Mouse (Mus musculus): ENCODE measurements around the gene Slc30a2. TPM values are rescaled to one million over a fixed set of nuclear protein-coding genes. Genes with fewer than 3 reads are reported as not detected.
A peak's percentile ranks its signal among the peaks of the same experiment; 100 is the strongest.

Gene Slc30a2
- total RNA-seq, 2 experiments from 2014 or later, result 5.4 to 12.7 TPM

DNA sequence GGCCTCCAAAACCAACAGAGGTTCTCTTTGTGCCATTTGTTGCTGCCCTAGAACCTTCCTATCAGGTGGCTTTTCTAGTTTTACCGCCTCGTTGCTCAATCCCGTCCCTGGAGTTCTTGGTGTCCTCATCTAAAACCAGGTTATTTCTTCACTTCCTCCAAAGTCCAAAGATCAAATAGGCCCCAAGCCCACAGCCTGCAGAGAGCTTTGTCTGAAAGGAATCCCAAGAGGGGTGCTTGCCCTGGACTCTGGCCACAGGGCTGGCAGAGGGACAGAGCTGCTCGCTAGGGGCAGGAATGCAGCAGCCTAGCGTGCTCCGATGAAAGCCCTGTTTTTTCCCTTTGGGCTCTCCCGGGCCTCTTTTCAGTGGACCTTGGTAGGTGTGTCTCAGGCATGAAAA is 54.1 kb downstream of the Slc30a2 start:
- DNase-seq (ENCODE audit: low spot score), result peak; percentile 71

DNA sequence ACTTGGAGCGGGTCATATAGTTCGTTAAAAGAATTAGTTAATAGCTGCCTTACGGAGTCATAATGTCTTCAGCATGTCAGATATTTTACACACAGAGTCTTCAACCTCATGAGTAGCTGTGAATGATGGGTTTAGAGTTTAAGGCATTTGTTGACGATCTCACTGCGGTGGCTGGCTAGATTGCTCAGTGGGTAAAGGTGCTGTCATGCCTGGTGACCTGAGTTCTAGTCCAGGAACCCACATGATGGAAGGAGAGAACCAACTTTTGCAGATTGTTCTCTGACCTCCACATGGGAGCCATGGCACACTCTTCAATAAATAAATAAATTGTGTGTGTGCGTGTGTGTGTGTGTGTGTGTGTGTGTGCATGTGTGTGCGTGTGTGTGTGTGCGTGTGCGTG is 54.8 kb downstream of the Slc30a2 start:
- DNase-seq (ENCODE audit: low spot score), result no peak

DNA sequence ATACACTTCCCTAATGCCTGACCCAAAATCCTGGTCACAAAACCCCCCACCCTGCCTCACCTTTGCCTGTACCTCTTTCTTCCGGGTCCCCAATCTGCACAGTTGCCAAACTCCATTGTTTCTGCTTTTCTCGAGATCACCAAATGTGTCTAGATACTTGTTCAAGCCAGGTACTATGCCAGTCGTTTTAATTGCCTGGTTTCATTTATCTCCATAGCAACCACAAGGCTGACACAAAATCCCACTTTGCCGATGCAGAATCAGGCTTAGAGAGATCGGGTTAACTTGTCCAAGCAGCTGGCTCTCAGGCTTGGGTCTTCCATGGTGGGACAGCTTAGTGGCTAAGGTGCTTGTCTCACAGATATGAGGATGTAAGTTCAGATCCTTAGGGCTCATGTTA is 57.2 kb downstream of the Slc30a2 start:
- DNase-seq (ENCODE audit: low spot score), result no peak

DNA sequence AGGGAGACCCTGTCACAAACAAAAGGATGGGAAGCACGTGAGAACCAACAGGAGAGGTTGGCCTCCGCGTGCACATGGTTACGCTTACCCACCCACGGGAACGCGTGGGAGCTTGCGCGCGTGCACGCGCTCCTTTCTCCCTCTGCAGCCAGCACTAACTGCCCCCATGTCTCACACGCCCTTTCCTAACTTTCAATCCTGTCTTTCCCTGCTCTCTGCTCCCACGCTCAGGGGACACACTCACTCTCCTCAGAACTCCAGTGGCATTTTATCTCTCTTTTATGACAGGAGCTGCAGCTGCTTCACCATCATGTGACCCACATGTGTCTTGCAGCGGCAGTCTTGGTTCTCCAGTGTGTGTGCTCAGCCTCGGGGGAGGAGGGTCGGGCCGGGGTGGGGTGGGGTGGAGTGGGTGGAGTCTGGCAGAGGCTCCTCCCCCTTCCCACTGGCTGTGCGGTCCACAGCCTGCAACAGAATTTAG is 58.2 kb downstream of the Slc30a2 start:
- DNase-seq (ENCODE audit: low spot score), result peak; percentile 43

DNA sequence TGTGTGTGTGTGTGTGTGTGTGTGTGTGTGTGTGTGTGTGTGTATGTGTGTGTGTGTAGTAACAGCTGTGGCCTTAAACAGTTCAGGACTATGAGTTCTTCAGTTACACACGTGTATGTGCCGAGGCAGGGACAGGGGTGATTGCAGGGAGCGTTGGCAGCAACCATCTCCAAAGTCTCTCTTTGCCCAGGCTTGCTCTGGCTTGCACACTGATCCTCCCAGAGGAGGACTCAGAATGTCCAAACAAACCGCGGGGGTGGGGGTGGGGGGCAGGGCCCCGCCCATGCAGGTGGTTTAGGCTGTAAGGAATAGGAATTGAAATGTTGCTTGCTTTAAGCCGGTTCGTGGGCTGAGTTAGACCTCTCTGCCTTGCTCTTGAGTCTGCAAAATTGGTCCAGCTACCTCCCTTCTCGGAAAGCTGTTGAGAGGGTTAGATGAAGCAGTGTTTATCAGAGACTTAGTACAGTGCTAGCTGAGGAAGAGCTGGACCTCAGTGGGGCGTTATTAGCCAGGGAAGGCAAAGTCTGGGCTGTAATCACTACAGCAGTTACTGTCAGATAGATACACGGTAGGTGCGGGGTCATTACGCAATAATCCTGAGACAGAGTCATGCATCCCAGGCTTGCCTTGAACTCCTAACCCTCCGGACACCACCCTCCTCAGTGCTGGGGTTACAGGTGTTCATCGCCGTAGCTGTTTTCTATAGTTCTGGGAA is 59.0 kb downstream of the Slc30a2 start:
- DNase-seq (ENCODE audit: low spot score), result no peak

DNA sequence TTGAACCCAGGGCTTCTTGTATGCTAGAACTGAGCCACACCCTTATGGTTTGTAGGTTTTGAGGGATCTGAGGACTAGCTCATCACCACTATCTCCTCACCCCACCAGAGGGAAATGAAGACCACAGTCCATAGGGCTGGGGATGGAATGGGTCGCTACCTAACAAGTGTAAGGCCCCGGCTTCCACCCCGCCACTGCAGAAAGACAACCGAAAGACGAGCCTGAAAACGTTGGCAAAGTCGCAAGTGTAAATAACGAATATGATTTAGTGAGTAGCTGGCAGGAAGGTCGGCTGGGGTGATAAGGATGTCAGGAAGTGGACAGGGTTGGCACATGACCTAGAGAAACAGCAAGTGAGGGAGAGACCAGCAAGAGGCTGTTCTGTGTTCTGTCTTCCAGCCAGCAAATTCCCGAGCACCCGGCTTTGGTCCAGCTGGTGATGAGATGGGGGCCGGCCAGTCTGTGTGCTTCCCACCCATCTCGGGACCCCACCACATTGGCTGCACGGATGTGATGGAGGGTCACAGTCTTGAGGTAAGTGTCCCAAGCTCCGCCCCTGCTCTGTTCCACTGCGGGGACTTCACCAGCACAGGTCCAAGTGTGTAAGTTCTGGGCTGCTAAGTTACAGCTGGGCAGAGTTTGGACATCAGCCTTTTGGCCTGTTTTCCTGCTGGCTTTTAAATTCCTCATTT is 59.7 kb downstream of the Slc30a2 start:
- peak; percentile 24 for DNase-seq (ENCODE audit: low spot score)

DNA sequence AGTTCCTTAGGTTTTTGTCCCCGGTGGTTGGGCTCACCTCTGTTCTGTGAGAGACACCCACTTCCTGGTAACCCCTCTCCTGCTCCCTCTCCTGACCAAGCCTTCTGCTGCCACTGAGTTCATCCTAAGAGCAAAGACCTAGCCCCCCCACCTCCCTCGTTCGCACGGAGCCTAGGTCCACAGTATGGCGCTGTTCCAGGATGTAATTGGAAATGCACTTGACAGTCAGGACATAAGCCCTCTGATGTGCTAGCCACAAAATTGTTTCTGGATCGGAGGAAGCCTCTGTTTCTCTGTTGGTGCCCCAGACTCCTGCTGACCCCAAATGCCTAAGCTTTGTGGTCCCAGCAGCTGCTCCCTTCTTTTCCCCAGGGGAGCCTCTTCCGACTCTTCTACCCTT is 60.7 kb downstream of the Slc30a2 start:
- DNase-seq (ENCODE audit: low spot score), result no peak

Other genes with a start within 250 kb of the Slc30a2 start
- under 1 TPM; 0.84 to 1.00 TPM for gene Cd52, start 248.1 kb upstream of the Slc30a2 start, total RNA-seq (2021)
- gene Ubxn11, start 240.6 kb upstream of the Slc30a2 start, total RNA-seq (2021), result 1 to 10 TPM; 1.3 to 1.6 TPM
- 10 to 100 TPM; 14.1 to 19.8 TPM for gene Sh3bgrl3, start 214.4 kb upstream of the Slc30a2 start, total RNA-seq (2021)
- 10 to 100 TPM; 58.4 to 80.2 TPM for gene Cep85, start 156.1 kb upstream of the Slc30a2 start, total RNA-seq (2021)
- gene Gm7534, start 140.2 kb upstream of the Slc30a2 start, total RNA-seq (2021), result not detected
- 1 to 10 TPM in 1 of 2 experiments, under 1 TPM in 1; 0.84 to 2.9 TPM for gene Catsper4, start 115.8 kb upstream of the Slc30a2 start, total RNA-seq (2021)
- 10 to 100 TPM; 44.4 to 65.0 TPM for gene Cnksr1, start 104.8 kb upstream of the Slc30a2 start, total RNA-seq (2021)
- under 1 TPM; 0.69 to 0.73 TPM for gene E130218I03Rik, start 99.5 kb upstream of the Slc30a2 start, total RNA-seq (2021)
- gene Zfp593, start 97.6 kb upstream of the Slc30a2 start, total RNA-seq (2021), result 1 to 10 TPM; 4.7 to 5.7 TPM
- gene Gm30191, start 96.2 kb upstream of the Slc30a2 start, total RNA-seq (2021), result not detected
- gene Grrp1, start 89.1 kb upstream of the Slc30a2 start, total RNA-seq (2021), result 1 to 10 TPM; 2.9 to 3.1 TPM
- 1 to 10 TPM; 3.9 to 5.7 TPM for gene Pdik1l, start 55.3 kb upstream of the Slc30a2 start, total RNA-seq (2021)
- 100 to 1,000 TPM; 322 to 461 TPM for gene Trim63, start 28.1 kb upstream of the Slc30a2 start, total RNA-seq (2021)
- gene Extl1, start 40.7 kb downstream of the Slc30a2 start, total RNA-seq (2021), result 10 to 100 TPM; 25.5 to 31.9 TPM
- gene Pafah2, start 53.1 kb downstream of the Slc30a2 start, total RNA-seq (2021), result 1 to 10 TPM; 2.5 to 2.6 TPM
- gene Stmn1, start 125.1 kb downstream of the Slc30a2 start, total RNA-seq (2021), result 1 to 10 TPM; 2.5 to 3.5 TPM
- gene Paqr7, start 153.5 kb downstream of the Slc30a2 start, total RNA-seq (2021), result 1 to 10 TPM; 2.9 to 4.4 TPM
- gene Aunip, start 167.8 kb downstream of the Slc30a2 start, total RNA-seq (2021), result not detected
- 100 to 1,000 TPM; 139 to 147 TPM for gene Mtfr1l, start 192.2 kb downstream of the Slc30a2 start, total RNA-seq (2021)
- gene Selenon, start 209.0 kb downstream of the Slc30a2 start, total RNA-seq (2021), result 1 to 10 TPM; 4.2 to 4.9 TPM

Data from gastrocnemius, adult 18-20 months (tissue).